Mouse (Mus musculus) limb, embryonic 12.5 days (tissue): ENCODE data around the gene Csf2. TPM values are rescaled to one million over a fixed set of nuclear protein-coding genes. Genes with fewer than 3 reads are reported as not detected.

ENCODE experiments used
- ATAC-seq: fragments of 200-750 bp; cut with Nextera tagmentation; 2 replicates; pipeline ENCODE4 v1.8.0; 2017; ENCODE audit warnings: low read depth, moderate TSS enrichment; ENCODE audit not compliant: insufficient number of reproducible peaks, insufficient read depth, low FRiP score, low TSS enrichment
- H3K27ac ChIP-seq: fragments of 300-500 bp; sonication (generic); 2 replicates; pipeline ENCODE4 v1.5.1; 2016; ENCODE audit warnings: mild to moderate bottlenecking, moderate library complexity
- H3K27me3 ChIP-seq: fragments of 300-500 bp; sonication (generic); 2 replicates; pipeline ENCODE4 v1.6.1; 2016; ENCODE audit warnings: mild to moderate bottlenecking, moderate library complexity
- H3K36me3 ChIP-seq: fragments of 300-500 bp; sonication (generic); 2 replicates; pipeline ENCODE4 v1.6.1; 2016; ENCODE audit warnings: mild to moderate bottlenecking, moderate library complexity
- H3K4me1 ChIP-seq: fragments of 300-500 bp; sonication (generic); replicated peaks from 2 replicates; pipeline ENCODE4 v1.6.1; 2016
- H3K4me2 ChIP-seq: fragments of 300-500 bp; sonication (generic); 2 replicates; pipeline ENCODE4 v1.6.1; 2016; ENCODE audit warnings: mild to moderate bottlenecking, moderate library complexity
- H3K4me3 ChIP-seq: fragments of 300-500 bp; sonication (generic); replicated peaks from 2 replicates; pipeline ENCODE4 v1.5.1; 2016; ENCODE audit warnings: mild to moderate bottlenecking
- H3K9ac ChIP-seq: fragments of 300-500 bp; sonication (generic); replicated peaks from 2 replicates; pipeline ENCODE4 v1.6.1; 2016; ENCODE audit warnings: mild to moderate bottlenecking, moderate library complexity
- H3K9me3 ChIP-seq: fragments of 300-500 bp; sonication (generic); 2 replicates; pipeline ENCODE4 v1.6.1; 2016; ENCODE audit warnings: mild to moderate bottlenecking, moderate library complexity
- WGBS: fragments of 180-500 bp; shearing (Covaris S2); methylation state at CpG from one replicate; pipeline ENCODE4 v1.1.7; 2016; 5-methylcytosine and 5-hydroxymethylcytosine counted together
- polyA plus RNA-seq: library from polyadenylated mRNA; unstranded; fragments of >200 nt; fragmentation: Nextera tagmentation; extraction: Ambion mirVana; gene quantifications from 2 replicates; pipeline ENCODE4 v1.2.1, GENCODE M21; 2016

Gene Csf2
- polyA plus RNA-seq, 1 experiment from 2014 or later = not detected

DNA sequence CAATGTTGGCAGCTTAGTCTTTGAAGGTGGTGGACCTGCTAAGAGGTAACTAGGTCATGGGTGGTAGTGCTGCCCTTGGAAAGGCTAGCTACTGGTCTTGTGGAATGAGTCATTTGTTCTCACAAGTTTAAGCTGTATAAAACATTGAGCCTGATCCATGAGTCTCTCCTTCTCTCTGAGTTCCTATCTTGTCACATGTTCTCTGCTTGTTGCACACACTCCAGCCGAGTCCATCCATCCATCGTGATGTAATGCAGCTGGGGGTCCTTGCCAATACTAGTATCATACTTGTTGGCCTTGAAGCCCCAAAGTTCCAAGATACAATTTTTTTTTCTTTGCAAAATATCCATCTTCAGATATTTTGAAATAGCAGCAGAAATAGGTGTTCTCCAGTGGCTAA, 22.0 kb downstream of the Csf2 start:
- H3K9ac ChIP-seq = no peak overlapping the region
- H3K9me3 ChIP-seq = no peaks in the 10 kb centered on the region
- no peak overlapping the region for H3K27ac ChIP-seq
- H3K4me1 ChIP-seq = no peaks in the 10 kb centered on the region
- ATAC-seq = no peak
- no peak overlapping the region for H3K4me2 ChIP-seq
- H3K4me3 ChIP-seq = no peak overlapping the region
- no peaks in the 10 kb centered on the region for H3K27me3 ChIP-seq
- H3K36me3 ChIP-seq = no peaks in the 10 kb centered on the region
- 89% methylated on average over 2 of the region's 2 CpGs for WGBS

DNA sequence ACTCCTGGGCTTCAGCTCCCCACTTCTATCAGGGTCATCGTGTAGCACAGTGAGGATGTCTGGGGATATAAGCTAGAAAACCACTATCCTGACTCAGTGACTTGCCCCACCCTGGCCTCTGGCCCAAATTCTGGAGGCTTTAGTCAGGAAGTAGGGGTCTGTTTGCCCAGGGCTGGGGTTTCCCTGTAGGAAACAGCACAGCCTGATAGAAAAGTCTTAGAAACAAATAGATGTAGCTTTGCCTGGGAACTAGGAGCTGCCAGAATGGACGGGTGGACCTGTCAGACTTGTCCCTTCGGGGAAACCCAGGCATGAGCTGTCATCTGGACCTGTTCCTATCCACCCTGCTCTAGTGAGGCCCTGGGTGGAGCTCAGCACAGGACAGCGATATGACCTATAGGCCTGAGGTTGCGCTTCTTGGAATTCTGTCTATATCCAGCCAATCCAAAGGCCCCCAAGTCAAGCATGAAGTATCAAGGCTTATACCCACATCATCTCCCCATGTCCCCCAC, 24.9 kb downstream of the Csf2 start:
- WGBS = 87% methylated on average over 5 of the region's 5 CpGs
- no peak overlapping the region for H3K9ac ChIP-seq
- H3K27me3 ChIP-seq = no peaks in the 10 kb centered on the region
- no peak overlapping the region for H3K4me3 ChIP-seq
- H3K4me2 ChIP-seq = no peak overlapping the region
- no peaks in the 10 kb centered on the region for H3K36me3 ChIP-seq
- ATAC-seq = no peak
- H3K9me3 ChIP-seq = no peaks in the 10 kb centered on the region
- no peak overlapping the region for H3K27ac ChIP-seq
- no peaks in the 10 kb centered on the region for H3K4me1 ChIP-seq

DNA sequence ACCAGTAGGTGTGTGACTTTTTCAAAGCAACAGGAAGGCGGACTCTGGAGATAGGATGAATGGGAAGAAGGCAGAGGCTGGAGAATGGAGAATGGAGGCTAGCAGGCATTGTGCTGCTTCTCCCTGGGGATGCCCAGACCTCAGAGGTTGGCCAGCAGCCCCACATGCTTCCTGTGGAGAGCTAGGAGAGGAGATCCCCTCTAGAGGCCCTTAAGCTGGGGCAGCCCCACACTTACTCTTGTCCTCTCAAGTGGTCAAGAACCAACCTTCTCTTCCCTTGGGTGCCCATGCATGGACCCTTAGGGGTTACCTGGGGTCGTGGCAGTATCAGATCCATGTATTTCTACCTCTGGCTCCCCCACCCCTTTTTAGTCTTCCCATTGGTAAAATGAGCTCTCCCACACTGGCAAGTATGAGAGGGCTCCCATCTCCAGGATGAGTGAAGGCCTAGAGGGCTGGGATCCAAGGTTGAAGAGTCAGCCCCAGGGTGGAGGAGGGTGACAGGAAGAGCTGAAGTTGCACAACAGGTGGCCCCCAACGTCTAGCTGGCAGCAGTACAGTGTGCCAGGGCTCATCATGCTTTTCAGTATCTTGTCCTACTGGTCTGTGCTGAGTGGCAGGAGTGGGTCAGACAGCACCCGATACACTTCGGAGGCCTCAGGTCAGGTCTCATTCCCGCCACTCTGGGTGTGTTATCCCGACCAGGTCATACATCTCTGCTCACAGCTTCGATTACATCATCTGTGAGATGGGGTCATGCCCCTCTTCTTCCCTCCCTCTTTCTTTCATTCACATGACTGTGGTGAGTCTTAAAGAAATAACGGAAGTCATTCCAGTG, 25.6 kb downstream of the Csf2 start:
- no peak overlapping the region for H3K9ac ChIP-seq
- 85% methylated on average over 9 of the region's 9 CpGs for WGBS
- no peaks in the 10 kb centered on the region for H3K36me3 ChIP-seq
- no peak overlapping the region for H3K4me2 ChIP-seq
- ATAC-seq = no peak; the same call in 1 of the 2 replicates
- no peaks in the 10 kb centered on the region for H3K27me3 ChIP-seq
- no peaks in the 10 kb centered on the region for H3K9me3 ChIP-seq
- no peaks in the 10 kb centered on the region for H3K4me1 ChIP-seq
- H3K4me3 ChIP-seq = no peak overlapping the region
- H3K27ac ChIP-seq = no peak overlapping the region

DNA sequence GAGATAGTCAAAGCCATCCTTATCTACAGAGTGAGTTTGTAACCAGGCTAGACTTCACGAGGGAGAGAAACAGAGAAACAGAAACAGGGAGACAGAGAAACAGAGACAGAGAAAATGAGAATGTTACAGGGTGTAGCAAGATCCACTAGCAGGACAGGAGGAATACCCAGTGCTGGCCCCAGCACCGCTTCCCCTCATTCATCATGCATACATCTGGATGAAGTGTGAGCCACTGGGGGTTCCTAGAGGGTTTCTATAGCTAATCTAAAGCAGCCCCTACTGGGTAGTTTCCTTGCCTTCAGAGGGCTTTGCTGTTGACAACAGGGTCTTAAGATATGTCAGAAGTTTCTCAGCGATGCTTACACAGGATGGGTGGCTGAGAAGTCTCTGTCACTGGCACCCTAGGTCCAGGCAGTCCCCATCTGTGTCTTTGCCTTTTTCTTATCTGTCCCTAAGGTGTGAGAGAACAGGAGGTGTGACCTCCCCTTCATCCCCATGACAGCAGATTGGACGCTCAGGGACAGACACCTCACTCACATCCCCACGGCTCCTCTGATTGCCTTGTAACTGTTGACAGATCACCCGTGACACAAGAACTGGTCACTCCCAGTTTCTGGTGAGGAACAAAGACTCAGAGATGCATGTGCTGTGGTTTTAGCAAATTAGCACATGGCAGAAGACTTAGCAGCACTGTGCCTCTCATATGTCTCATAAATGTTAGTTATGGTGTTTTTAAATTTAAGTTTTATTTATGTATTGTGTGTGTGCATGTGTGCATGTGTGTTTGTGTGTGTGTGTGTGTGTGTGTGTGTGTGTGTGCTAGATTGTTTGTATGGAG, 29.3 kb downstream of the Csf2 start:
- ATAC-seq = no peak
- no peak overlapping the region for H3K9ac ChIP-seq
- no peaks in the 10 kb centered on the region for H3K27me3 ChIP-seq
- no peaks in the 10 kb centered on the region for H3K36me3 ChIP-seq
- no peaks in the 10 kb centered on the region for H3K9me3 ChIP-seq
- WGBS = 34% methylated on average over 6 of the region's 6 CpGs
- no peak overlapping the region for H3K4me3 ChIP-seq
- no peaks in the 10 kb centered on the region for H3K4me1 ChIP-seq
- no peak overlapping the region for H3K4me2 ChIP-seq
- H3K27ac ChIP-seq = no peak overlapping the region

DNA sequence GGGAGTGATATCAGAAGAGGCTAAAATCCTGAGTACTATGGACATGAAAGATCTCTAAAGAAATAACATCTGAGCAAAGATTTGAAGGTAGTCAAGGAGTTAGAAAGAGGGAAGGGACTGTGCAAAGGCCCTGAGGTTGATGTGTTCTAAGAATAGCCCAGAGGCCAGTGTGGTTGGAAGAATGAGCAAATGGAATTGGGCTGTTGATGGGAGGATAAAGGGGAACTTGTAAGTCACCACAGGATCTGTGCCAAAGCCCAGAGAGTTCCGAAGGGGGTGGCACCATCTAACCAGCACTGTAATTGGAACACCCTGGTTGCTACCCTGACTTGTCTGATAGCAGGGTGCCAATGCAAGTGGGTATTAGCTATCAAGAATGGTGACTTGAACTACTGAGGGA, 30.3 kb downstream of the Csf2 start:
- Histone ChIP-seq H3K27me3 (no peaks in the 10 kb centered on the region), H3K4me3 (no peak overlapping the region), H3K9me3 (no peaks in the 10 kb centered on the region), H3K9ac (no peak overlapping the region), H3K4me2 (no peak overlapping the region), H3K27ac (no peak overlapping the region), H3K4me1 (no peaks in the 10 kb centered on the region), H3K36me3 (no peaks in the 10 kb centered on the region)
- 90% methylated on average over 1 of the region's 1 CpGs for WGBS
- no peak for ATAC-seq

DNA sequence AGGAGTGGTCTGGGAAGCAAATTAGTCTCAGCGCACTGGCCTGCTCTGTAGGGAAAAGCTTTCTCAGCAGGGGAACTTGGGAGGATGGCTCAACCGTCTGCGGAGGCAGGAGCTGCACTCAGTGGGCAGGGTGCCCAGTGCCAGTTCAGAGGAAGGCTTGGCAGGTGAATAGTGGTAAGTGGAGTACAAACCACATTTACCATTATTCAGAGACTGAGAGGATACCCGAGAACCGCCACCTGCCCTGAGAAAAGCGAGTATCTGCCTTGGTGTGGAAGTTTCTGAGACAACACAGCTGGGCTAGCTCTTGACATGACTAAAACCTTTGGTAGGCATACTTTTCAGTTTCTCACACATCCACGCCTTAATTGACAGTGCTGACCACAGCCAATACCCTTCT, 32.1 kb downstream of the Csf2 start:
- H3K4me3 ChIP-seq = no peak overlapping the region
- H3K4me2 ChIP-seq = no peak overlapping the region
- H3K9me3 ChIP-seq = no peaks in the 10 kb centered on the region
- no peak overlapping the region for H3K27ac ChIP-seq
- no peak for ATAC-seq
- H3K4me1 ChIP-seq = no peaks in the 10 kb centered on the region
- H3K27me3 ChIP-seq = no peaks in the 10 kb centered on the region
- no peaks in the 10 kb centered on the region for H3K36me3 ChIP-seq
- WGBS = 73% methylated on average over 7 of the region's 7 CpGs
- no peak overlapping the region for H3K9ac ChIP-seq

DNA sequence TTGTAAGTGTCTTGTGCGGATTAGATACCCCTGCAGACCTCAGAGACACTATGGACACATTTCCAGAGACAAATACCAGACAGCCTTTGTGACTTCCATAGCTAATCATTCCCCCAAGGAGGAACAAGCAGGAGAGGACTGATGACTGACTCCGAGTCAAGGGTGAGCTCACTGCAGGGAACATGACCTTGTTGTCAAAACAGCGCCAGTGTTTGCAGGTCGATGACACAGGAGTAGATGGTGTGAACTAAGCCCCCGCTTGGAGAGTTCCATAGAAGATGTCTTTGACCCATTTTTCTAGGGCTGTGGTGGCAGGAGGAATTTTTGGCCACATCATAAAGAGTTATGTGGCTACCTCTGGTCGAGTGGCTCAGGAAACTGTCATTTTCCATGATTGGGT, 33.4 kb downstream of the Csf2 start:
- 81% methylated on average over 6 of the region's 6 CpGs for WGBS
- H3K27ac ChIP-seq = no peak overlapping the region
- no peak overlapping the region for H3K4me2 ChIP-seq
- H3K36me3 ChIP-seq = no peaks in the 10 kb centered on the region
- H3K9ac ChIP-seq = no peak overlapping the region
- H3K4me1 ChIP-seq = no peaks in the 10 kb centered on the region
- ATAC-seq = no peak
- no peak overlapping the region for H3K4me3 ChIP-seq
- H3K9me3 ChIP-seq = no peaks in the 10 kb centered on the region
- no peaks in the 10 kb centered on the region for H3K27me3 ChIP-seq

DNA sequence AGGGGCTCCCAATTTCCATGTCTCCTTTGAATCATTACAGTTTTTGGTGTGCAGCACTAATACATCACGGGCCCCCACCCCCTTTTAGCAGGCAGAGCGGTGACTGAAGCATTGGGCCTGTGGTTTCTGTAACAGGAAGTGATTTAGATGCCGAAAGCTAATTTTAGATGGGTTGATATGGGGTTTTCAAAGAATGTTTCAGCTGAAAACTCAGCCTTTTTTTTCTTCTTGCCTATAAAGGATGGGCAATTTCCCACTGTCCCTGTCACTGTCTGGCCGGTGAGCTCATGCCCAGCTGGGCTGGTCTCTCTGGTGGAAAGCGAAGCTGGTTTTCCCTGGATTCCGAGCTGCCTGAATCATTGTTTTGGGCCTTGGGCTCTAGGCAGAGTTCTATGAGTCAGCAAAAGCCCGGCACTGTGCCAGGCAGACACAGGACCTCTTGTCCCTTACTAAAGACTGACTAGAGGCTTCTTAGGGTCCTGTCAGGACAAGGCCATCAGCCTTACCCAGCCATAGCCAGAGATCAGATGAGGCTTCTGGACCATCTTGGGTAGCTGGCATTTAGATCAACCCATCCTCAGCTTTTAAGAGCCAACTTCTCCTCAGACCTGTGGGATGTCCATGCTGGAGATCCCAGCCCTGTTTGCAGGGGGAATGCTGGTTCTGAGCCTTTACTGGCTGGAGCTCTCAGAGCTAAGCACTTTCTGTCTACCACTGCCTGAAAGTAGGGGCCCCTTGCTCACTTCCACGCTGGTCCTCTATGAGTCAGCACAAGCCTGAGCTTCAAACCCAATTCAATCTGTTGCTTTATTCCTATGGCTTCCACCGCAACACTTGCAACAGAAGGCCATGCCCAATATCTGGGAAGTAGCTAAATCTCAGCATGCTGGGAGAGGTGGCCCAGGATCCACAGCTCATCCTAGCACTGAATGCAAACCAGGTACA, 34.7 kb downstream of the Csf2 start:
- WGBS = 83% methylated on average over 9 of the region's 9 CpGs

DNA sequence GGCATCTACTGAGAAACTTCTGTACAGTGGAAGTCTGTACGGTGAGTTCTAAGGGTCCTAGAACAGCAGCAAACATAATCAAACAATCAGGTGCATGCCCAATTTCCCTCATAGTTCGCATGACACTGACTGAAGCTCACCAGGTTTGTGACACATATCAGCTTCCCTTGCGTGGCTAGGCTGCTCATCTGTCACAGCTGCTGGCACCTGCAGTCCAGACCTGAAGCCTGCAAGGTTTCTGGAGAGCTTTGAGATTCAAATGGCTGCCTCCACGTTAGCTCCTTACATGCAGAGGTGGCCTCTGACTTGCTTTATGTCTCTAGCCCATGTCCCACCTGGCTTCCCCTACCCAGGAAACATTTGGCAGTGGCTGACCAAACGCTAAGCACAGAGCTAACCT, 35.8 kb downstream of the Csf2 start:
- H3K4me1 ChIP-seq = no peaks in the 10 kb centered on the region
- no peak for ATAC-seq
- H3K36me3 ChIP-seq = no peaks in the 10 kb centered on the region
- no peak overlapping the region for H3K9ac ChIP-seq
- no peak overlapping the region for H3K27ac ChIP-seq
- H3K4me3 ChIP-seq = no peak overlapping the region
- 79% methylated on average over 5 of the region's 5 CpGs for WGBS
- H3K4me2 ChIP-seq = no peak overlapping the region
- H3K27me3 ChIP-seq = no peaks in the 10 kb centered on the region
- no peaks in the 10 kb centered on the region for H3K9me3 ChIP-seq

More for the DNA sequence above, 34.7 kb downstream of the Csf2 start:
- Histone ChIP-seq H3K4me1 (no peaks in the 10 kb centered on the region), H3K27me3 (no peaks in the 10 kb centered on the region), H3K4me2 (no peak overlapping the region), H3K9me3 (no peaks in the 10 kb centered on the region), H3K27ac (no peak overlapping the region), H3K4me3 (no peak overlapping the region), H3K36me3 (no peaks in the 10 kb centered on the region), H3K9ac (no peak overlapping the region)
- no peak for ATAC-seq

DNA sequence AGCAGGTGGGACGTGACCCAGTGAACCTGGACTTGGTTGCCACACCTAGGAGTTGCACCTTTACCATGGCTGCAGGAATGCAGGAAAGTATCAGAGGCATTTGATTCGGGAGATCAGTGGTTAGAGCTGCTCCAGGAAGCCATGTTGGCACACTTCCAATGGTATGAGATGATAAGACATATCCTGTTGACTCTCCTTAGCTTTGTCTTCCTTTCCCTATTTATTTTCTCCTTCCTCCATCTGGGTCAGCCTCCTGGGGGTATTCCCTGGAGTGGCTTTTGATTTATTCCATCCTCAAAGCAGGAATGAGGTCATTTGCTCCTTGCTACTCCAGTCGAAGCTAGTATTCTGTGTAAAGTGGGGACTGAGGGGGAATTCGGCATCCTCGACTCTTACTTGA, 42.5 kb downstream of the Csf2 start:
- WGBS = 75% methylated on average over 5 of the region's 5 CpGs
- no peaks in the 10 kb centered on the region for H3K36me3 ChIP-seq

More for the DNA sequence above, 42.5 kb downstream of the Csf2 start:
- Histone ChIP-seq H3K4me3 (no peak overlapping the region), H3K27me3 (no peaks in the 10 kb centered on the region), H3K27ac (no peak overlapping the region), H3K9ac (no peak overlapping the region), H3K4me1 (0 out of 2 replicates have a peak, but pooled peaks cover 6% of the 10 kb centered on the region), H3K9me3 (no peaks in the 10 kb centered on the region), H3K4me2 (no peak overlapping the region)
- no peak for ATAC-seq
